Mouse (Mus musculus) naive thymus-derived CD4-positive, alpha-beta T cell, adult 2 months (primary cell): ENCODE data around the gene Mgat1.
"Not testable (repeated sequence)": the region's sequence is repeated elsewhere in the genome, so short reads cannot be mapped to it uniquely, and the experiment has no call there.

Source experiments
- DNase-seq: peaks from one replicate; pipeline ENCODE4 v3.0.0-alpha.2; 2011; ENCODE audit warnings: low read depth

The Mgat1 gene

DNA sequence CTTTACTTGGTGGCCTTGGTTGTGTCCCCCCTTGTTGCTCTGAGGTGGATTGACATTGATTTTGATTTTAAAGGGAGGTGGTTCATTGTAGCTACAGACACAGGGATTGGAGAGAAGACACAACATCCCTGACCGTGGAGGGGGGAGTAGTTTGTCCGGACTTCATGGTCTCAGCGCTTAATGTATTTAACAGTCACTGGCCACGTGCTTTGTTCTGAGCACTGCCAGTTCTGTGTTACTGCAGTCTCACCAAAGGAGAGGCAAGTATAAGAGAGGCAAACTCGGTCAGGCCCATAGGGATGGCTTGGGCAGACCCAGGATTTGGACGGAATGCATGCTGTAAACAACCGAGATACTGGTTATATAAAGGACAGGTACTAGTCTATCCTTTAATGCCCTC is 20.1 kb downstream of the Mgat1 start:
- DNase-seq, result no peak

DNA sequence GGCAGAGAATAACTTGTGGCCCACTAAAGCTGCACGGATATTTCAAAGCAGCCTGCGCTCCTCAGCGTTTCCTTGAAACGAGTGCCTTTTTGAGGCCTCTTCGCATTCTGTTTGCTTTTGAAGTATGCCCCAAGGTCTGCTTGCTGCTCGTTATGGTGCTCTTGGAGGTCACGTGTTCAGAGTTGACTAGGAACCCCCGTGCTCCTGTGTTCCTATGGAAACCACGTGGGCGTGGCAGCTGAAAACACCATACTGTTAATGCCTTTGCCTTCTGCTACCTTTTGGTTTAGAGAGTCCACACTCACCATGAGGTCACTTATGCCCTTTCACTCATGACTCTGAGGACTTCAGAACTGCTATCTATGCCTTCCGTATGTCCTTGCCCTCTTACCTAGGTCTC is 20.6 kb downstream of the Mgat1 start:
- DNase-seq, result peak; percentile 72

DNA sequence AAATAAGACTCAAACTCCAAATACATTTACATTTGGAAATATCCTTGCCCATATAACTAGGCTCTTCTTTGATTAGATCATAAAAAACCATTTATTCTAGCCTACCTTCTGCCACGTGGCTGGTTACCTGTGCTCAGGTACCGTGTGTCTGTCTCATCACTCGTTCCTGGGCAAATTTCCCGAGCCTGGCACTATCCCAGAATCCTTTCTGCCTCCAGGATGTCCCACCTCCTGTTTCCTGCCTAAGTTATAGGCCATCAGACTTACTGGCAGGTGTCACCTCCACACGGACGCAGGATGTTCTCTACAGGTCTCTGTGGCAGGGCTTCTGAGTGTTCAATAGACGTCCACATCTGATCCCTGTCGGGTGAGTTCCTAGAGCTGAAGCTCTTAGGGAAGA is 21.1 kb downstream of the Mgat1 start:
- no peak for DNase-seq

DNA sequence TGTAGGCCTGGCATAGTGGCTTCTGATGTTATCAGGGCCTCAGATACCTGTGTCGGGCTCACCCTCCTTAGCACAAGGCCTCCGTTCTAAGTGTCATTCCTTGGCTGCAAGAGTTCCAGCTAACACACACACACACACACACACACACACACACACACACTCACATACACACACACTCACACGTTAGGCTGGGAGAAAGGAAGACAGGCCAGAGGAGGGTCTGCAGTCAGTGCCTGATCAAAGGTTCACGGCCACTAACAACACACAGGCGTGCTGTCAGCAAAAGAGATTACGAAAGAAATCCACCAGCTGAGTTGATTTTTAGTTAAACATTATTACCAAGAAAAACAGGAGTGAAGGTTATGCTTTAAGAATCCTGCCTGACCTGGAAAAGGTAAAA is 22.7 kb downstream of the Mgat1 start:
- DNase-seq, result no peak

DNA sequence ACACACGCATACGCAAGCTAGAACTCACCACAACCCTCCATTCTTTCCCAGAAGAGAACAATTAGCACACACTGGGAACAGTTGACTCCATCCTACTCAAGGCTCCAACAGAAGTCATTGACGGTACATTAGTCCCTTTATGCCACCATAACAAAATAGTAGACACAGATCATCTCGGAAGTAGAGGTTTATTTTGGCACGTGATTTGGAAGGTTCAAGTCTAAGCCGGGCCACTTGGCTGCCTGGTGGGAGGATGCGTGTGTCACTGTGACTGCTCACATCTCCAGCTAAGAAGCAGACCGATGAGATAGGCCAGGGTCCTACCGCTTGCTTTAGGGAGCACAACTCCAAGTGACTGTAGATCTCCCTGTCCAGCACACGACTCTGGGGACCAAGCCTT is 23.3 kb downstream of the Mgat1 start:
- DNase-seq, result no peak

DNA sequence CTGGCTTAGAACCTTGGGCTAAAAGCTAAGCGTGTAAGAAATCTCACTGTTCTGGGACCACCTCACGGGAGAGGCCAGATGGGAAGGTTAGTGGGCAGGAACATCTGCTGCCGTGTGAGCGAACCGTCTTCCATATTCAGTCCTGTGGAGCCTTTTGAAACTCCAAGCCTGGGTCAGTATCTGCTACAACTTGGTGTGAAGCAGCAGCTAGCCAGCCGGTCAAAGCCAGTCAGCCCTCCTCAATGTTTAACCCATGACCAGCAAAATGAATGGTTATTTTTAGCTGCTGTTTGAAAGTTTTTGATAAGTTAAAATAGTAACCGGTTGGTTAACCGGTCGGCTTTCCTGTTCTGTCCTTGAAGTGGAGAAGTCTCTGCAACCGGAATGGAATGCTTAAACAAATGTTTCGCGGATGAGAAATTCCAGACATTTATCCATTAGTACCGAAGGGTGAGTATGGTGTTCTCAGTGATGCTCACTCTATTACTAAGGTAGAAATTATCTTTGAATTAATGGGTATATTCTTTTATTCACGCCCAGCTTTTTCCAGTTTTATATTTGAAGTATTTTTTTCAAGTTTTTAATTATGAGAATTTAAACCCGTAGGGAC is 24.1 kb downstream of the Mgat1 start:
- DNase-seq, result no peak

DNA sequence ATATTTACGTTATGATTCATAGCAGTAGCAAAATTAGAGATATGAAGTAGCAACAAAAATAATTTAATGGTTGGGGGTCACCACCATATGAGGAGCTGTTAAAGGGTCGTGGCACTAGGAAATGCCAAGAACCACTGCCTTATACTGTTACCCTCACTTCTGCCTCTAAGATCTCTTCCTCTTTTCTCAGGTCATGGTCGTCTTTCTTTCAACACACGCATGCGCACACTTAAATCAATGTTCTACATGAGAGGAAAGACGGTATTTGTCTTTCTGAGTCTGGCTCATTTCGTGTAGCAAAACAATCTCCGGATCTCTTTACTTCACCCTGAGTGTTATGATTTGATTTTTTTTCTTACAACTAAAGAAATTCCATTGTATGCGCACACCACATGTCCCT is 25.8 kb downstream of the Mgat1 start:
- no peak for DNase-seq

DNA sequence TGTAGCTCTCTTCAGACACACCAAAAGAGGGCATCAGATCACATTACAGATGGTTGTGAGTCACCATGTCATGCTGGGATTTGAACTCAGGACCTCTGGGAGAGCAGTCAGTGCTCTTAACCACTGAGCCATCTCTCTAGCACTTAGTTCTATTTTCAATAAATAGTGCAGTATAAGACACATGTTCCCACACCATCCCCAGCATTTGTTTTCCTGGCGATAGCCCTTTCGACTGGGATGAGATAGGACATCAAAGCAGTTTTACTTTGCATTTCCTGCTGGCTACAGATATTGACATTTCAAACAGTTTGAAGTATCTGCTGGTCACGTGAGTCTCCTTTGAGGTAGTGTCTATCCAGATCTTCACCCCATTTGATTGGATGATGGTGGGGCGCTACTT is 26.4 kb downstream of the Mgat1 start:
- no peak for DNase-seq

DNA sequence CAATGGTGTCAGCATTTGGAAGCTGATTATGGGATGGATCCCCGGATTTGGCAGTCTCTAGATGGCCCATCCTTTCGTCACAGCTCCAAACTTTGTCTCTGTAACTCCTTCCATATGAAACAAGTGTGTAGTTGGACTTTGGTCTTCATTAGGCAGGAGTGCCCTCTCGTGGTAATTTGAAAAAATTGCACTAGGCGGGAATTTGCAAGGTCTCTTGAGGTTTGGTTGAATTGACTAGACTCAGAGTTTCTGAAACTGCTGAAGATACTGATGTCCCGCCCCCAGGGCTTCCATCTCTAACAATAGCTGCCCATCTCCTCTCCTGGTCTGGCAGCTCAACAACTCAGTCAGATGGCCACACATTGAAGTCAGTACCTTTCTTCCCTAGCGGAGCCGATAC is 27.3 kb downstream of the Mgat1 start:
- peak; percentile 80 for DNase-seq

DNA sequence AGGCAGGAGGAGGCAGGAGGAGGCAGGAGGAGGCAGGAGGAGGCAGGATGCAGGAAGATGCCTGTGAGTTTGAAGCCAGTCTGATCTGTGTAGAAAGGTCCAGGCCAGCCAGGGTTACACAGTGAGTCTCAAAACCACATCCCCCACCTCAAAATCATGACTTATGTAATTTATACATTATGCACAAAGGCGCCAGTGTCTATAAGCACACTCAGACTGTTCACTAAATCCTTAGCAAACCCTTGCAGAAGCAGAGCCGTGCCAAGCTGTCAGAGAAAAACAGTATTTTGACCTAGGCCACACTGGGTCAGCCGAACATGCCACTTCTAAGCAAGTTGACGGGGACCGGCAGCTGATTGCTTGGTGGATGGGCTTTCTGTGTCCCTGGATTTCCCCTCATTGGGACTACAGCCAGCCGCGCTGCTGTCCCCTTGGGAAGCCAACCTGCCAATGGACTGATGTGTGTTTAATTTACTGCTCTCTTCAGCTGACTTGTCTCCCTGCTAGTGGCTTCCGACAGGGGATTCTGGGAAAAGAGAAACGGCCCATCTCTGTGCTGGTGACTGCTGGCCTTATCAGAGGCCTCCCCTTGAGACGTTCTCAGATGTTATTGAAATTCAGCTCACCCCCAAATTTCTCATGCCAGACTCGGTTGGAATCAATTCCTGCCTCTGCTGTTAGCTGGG is 30.0 kb downstream of the Mgat1 start:
- no peak for DNase-seq

DNA sequence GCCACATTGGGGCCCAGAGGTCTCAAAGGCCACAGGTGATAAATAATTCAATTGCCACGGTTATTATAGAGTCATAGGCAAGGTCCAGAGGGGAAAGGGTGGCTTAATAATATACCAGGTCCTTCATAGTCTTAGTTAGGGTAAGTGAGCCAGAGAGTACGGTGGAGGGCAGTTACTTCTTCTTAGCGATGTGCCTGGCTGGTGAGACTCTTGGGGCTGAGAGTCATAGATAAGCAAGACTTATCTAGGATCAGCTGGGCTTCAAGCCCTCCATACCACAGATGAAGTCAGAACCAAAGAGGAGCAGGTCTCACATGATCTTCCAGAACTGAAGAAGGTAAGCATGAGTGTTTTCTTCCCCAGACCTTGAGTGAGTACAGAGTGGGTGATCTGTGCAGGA is 34.2 kb downstream of the Mgat1 start, which contains the start of gene Olfr1393:
TSS of gene Olfr1393 (plus strand) at position 83 of the 400 bp plus-strand sequence.
- no peak for DNase-seq

DNA sequence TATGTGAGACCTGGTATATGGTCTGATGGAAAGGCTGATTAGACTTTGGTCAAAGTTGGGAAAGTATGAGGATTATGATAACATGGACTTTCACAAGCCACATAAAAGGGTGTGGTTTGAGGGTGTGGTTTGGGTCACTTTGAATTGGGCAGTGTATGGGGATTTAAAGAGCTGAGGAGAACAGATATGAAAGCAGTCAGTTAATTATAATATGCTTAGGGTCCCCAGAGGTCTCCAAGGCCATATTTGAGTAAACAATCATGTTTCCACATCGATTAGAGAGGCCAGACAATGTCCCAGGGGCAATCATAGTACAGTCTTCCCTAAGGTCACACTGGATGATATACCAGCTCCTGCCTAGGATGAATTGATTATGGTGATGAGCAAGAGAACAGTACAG is 41.0 kb downstream of the Mgat1 start, which contains the start of gene Olfr1392:
TSS of gene Olfr1392 (plus strand) at position 301 of the 400 bp plus-strand sequence.
- not testable (repeated sequence) for DNase-seq

DNA sequence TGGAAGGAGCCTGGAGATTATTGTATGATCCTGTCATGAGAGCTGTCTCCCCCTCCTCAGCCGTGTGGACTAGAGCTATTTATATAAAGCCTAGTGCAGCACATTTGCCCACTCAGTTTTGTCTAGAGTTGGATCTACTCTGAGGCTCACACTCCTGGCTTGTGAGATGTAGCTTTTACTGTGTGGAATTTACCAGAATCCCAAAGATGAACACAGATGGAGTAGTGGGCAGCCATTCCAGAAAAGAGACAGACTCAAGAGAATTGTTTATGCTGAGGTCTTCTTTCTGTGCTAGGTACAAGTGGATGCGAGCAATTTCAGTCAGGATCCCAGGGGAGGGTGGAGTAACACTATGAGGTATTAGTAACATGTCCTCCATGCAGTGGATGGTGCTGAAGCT is 43.3 kb downstream of the Mgat1 start:
- no peak for DNase-seq

DNA sequence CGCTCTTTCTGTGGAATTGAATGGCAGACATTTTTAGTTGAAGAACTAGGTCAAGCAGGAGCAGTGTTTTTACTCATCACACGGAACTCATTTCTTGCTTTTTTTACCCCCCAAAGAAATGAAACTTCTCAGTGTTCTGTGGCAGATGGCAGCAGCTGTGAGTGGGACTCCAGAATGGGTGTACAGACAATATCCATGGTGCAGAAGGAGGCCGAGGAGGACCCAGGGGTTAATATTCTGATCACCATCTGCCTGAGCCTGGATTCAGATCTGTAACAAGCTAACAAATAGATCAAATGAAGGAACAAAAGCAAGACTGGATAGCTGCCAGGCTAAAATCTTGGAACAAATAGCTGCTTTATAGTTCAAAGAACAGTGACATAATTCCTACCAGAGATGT is 48.8 kb downstream of the Mgat1 start:
- DNase-seq, result no peak

DNA sequence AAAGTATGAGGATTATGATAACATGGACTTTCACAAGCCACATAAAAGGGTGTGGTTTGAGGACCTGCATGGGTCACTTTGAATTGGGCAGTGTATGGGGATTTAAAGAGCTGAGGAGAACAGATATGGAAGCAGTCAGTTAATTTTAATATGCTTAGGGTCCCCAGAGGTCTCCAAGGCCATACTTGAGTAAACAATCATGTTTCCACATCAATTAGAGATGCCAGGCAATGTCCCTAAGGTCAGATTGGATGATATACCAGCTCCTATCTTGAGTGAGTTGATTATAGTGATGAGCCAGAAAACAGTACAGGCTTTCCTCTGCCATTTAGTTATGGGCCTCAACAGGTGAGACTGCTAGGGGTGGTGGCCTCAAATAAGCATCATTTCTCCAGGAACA is 60.5 kb downstream of the Mgat1 start, which contains the start of gene Olfr10:
TSS of gene Olfr10 (plus strand) at position 301 of the 400 bp plus-strand sequence.
- no peak for DNase-seq

DNA sequence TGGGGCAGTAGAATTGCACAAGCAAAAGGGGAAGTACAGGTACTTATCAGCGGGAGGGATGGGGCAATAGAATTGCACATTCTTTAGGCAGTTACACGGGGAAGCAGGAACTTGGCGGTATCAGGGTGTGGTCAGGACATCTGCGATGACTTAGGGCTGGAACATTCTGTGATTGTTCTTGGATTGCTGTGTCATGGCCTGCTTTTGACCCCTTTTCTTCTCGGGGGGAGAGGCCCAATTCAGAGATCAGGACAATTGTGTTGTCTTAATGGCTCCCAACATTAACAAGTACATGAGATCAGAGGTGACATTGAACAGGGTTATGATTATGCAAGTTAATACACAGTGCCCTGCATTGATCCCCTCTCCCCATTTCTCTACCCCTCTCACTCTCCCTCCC is 64.6 kb downstream of the Mgat1 start:
- DNase-seq, result not testable (repeated sequence)
